Mouse (Mus musculus) myocyte (in vitro differentiated cells): ENCODE measurements around the gene Hdac7. TPM values are rescaled to one million over a fixed set of nuclear protein-coding genes. Genes with fewer than 3 reads are reported as not detected.

Source experiments
- H3K27me3 ChIP-seq: one replicate; pipeline ENCODE4 v1.6.1; 2011; ENCODE audit not compliant: control insufficient read depth, insufficient read depth, insufficient read length
- H3K36me3 ChIP-seq: one replicate; pipeline ENCODE4 v1.6.1; 2011; ENCODE audit not compliant: control insufficient read depth, insufficient read depth
- H3K4me2 ChIP-seq: one replicate; pipeline ENCODE4 v1.6.1; 2011; ENCODE audit warnings: low read depth, control low read depth
- H3K4me3 ChIP-seq: one replicate; pipeline ENCODE4 v1.5.1; 2011; ENCODE audit warnings: mild to moderate bottlenecking, control low read depth, moderate library complexity
- H3K79me2 ChIP-seq: one replicate; pipeline ENCODE4 v1.6.1; 2011; ENCODE audit not compliant: control insufficient read depth, insufficient read depth
- H3ac ChIP-seq: one replicate; pipeline ENCODE4 v1.6.1; 2011; ENCODE audit not compliant: control insufficient read depth, insufficient read length
- CEBPB ChIP-seq: IDR thresholded peaks from 2 replicates; pipeline ENCODE4 v1.6.1; 2011; ENCODE audit warnings: mild to moderate bottlenecking, moderate library complexity; ENCODE audit not compliant: poor library complexity, insufficient read depth, severe bottlenecking
- E2F4 ChIP-seq: IDR thresholded peaks from one replicate; pipeline ENCODE4 v1.6.1; 2011; ENCODE audit warnings: mild to moderate bottlenecking, control low read depth, moderate library complexity; ENCODE audit not compliant: insufficient read depth
- MAX ChIP-seq: IDR thresholded peaks from one replicate; pipeline ENCODE4 v1.6.1; 2011; ENCODE audit warnings: low read depth, mild to moderate bottlenecking, control low read depth
- MYOD1 ChIP-seq, 3 experiments: IDR thresholded peaks; one replicate each; pipeline ENCODE4 v1.6.1; 2011; ENCODE audit warnings: control low read depth in 2 of 3, low read depth in 2 of 3, mild to moderate bottlenecking in 2 of 3, moderate library complexity in 1 of 3; ENCODE audit not compliant: insufficient read length in 2 of 3, control insufficient read depth in 1 of 3
- MYOG ChIP-seq, 3 experiments: IDR thresholded peaks; one replicate each; pipeline ENCODE4 v1.6.1; 2011; ENCODE audit warnings: control low read depth in 2 of 3, low read depth in 2 of 3, mild to moderate bottlenecking in 2 of 3; ENCODE audit not compliant: insufficient read length in 2 of 3, control insufficient read depth in 1 of 3, insufficient read depth in 1 of 3
- POLR2A ChIP-seq: IDR thresholded peaks from one replicate; pipeline ENCODE4 v1.6.1; 2011; ENCODE audit warnings: low read depth, mild to moderate bottlenecking, control low read depth, moderate library complexity; ENCODE audit not compliant: insufficient read length
- POLR2AphosphoS2 ChIP-seq: IDR thresholded peaks from one replicate; pipeline ENCODE4 v1.6.1; 2011; ENCODE audit warnings: low read depth, control low read depth; ENCODE audit not compliant: insufficient read length
- REST ChIP-seq: IDR thresholded peaks from one replicate; pipeline ENCODE4 v1.6.1; 2011; ENCODE audit warnings: mild to moderate bottlenecking, control low read depth, moderate library complexity; ENCODE audit not compliant: insufficient read depth, insufficient read length
- SRF ChIP-seq: IDR thresholded peaks from one replicate; pipeline ENCODE4 v1.6.1; 2011; ENCODE audit warnings: low read depth; ENCODE audit not compliant: control insufficient read depth, insufficient read length
- TCF12 ChIP-seq: IDR thresholded peaks from one replicate; pipeline ENCODE4 v1.6.1; 2011; ENCODE audit warnings: mild to moderate bottlenecking, control low read depth; ENCODE audit not compliant: poor library complexity, insufficient read depth, severe bottlenecking
- TCF3 ChIP-seq: IDR thresholded peaks from one replicate; pipeline ENCODE4 v1.6.1; 2011; ENCODE audit warnings: low read depth, control low read depth; ENCODE audit not compliant: insufficient read length
- USF1 ChIP-seq: IDR thresholded peaks from one replicate; pipeline ENCODE4 v1.6.1; 2011; ENCODE audit warnings: low read depth, mild to moderate bottlenecking, control low read depth, moderate library complexity
- polyA plus RNA-seq: library from polyadenylated mRNA; unstranded; fragments of >200 nt; fragmentation: generic; extraction: Trizol; gene quantifications from one replicate; pipeline ENCODE4 v1.2.1, GENCODE M21; 2012; ENCODE audit warnings: missing spikeins

Hdac7 gene
- polyA plus RNA-seq, 1 experiment: 17.4 TPM

DNA sequence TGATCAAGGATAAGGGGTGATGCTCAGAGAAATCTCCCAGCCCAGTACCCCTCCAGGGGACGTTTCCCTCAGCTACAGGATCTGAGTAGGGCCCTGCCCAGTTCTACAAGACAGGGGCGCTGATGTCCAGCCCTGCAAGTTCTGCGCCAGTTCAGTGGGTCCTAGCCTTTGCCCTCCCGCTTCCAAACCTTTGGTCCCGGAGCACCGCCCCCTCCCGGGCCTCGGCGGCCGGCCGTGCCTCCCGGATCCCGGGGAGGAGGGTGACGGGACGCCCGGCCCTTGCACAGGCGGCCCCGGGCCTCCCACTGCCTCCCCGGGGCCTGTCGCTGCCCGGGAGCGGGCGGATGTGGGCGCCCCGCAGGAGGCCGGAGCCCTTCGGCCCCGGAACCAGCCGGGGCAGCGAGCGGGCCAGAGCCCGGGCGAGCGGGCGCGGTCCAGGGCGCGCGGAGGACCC is 13.5 kb downstream of the Hdac7 start:
- peak overlapping the region; percentile 68 for H3ac ChIP-seq
- peak overlapping the region; percentile 77 for H3K4me2 ChIP-seq
- H3K4me3 ChIP-seq: peak overlapping the region; percentile 51
- peaks cover 33% of the 10 kb centered on the region for H3K79me2 ChIP-seq
- H3K27me3 ChIP-seq: no peaks in the 10 kb centered on the region
- TF ChIP-seq MYOG (IDR thresholded peaks at IDR 0.05; ENCODE audit: control insufficient read depth in 1 of 3, insufficient read depth in 1 of 3, insufficient read length in 2 of 3, low read depth in 2 of 3) (no peak), POLR2A (peak; percentile 30)
- no peaks in the 10 kb centered on the region for H3K36me3 ChIP-seq

DNA sequence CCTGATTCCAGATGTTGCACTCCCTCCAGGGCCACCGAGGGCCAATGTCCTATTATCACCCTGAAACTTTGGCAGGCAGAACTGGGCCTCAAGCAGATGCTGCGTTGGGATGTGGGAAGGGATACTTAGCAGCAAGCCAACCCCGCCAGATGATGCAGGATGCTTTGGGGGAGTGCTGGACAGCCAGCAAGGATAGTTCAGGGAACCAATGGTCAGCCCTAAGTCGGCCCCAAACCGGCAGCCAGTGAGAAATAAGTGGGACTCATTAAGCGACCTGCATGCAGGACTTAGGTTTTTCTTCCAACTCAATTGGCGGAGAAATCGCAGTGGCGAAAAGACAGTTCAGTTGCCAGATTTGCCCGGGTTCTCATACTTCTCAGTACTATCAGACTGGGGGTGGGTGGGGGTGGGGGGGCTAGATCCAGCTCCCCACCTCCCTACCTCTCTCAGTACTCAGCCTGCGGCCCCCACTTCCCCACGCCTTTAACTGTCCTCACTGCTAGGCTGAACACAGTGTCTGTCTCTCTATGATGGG is 14.0 kb downstream of the Hdac7 start:
- peak overlapping the region; percentile 51 for H3K4me3 ChIP-seq
- no peaks in the 10 kb centered on the region for H3K36me3 ChIP-seq
- peak overlapping the region; percentile 68 for H3ac ChIP-seq
- no peaks in the 10 kb centered on the region for H3K27me3 ChIP-seq
- H3K4me2 ChIP-seq: peak overlapping the region; percentile 77
- peaks cover 33% of the 10 kb centered on the region for H3K79me2 ChIP-seq
- TF ChIP-seq MAX (no peak), SRF (no peak), E2F4 (no peak), CEBPB (no peak), TCF3 (no peak), MYOG (IDR thresholded peaks at IDR 0.05; ENCODE audit: control insufficient read depth in 1 of 3, insufficient read depth in 1 of 3, insufficient read length in 2 of 3, low read depth in 2 of 3) (no peak), POLR2A (no peak), USF1 (no peak), POLR2AphosphoS2 (no peak), TCF12 (no peak), MYOD1 (IDR thresholded peaks at IDR 0.05; ENCODE audit: control insufficient read depth in 1 of 3, insufficient read length in 2 of 3, low read depth in 2 of 3) (no peak), REST (no peak)

DNA sequence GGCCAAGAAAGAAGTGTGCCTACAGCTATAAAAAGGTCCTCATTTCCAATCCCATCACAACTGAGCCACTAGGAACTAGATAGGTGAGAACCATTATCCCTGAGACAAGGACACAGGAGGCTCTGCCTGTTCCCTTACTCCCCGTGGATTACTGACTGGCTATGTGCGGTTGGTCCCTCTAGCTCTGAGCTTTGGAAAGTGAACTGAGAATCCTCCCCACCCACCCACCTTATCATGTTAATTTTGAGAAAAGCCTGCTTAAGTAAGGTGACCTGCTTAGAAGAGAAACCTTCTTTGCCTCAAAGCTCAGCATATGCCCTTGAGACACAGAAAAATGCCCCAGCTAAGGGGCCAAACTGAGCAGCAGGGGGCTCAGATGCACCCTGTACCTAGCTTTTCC is 14.9 kb downstream of the Hdac7 start:
- Histone ChIP-seq H3ac (no peak overlapping the region), H3K27me3 (no peaks in the 10 kb centered on the region), H3K4me3 (peak overlapping the region; percentile 51), H3K36me3 (no peaks in the 10 kb centered on the region), H3K4me2 (peak overlapping the region; percentile 77), H3K79me2 (peaks cover 37% of the 10 kb centered on the region)
- TF ChIP-seq SRF: no peak
- TF ChIP-seq CEBPB: no peak
- no peak for TF ChIP-seq TCF12
- TF ChIP-seq MYOG (IDR thresholded peaks at IDR 0.05; ENCODE audit: control insufficient read depth in 1 of 3, insufficient read depth in 1 of 3, insufficient read length in 2 of 3, low read depth in 2 of 3): no peak
- TF ChIP-seq REST: no peak
- TF ChIP-seq POLR2A: no peak
- TF ChIP-seq POLR2AphosphoS2: no peak
- TF ChIP-seq E2F4: no peak
- TF ChIP-seq TCF3: no peak
- TF ChIP-seq MYOD1 (IDR thresholded peaks at IDR 0.05; ENCODE audit: control insufficient read depth in 1 of 3, insufficient read length in 2 of 3, low read depth in 2 of 3): no peak
- TF ChIP-seq MAX: no peak
- TF ChIP-seq USF1: no peak

DNA sequence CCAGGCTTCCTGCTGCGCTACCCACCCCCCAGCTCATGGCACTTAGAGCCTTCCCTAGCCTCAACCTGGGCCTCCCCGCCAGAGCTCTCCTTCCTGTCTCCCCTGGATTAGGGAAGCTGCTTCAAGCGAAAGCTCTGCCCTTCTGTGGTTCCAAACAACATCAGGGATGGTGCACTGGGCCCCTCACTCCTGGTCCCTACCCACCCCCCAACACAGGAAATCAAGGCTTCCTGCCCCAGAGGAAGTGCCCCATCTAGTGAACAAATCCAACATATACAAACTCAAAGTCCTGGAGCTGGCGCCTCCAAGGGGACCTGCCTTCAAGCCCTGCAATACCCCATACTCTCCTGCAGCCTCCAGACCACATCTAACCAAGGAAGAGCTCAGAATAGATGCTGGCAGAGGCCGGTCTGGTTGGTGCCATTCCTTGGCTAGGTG is 15.4 kb downstream of the Hdac7 start:
- H3K4me3 ChIP-seq: no peak overlapping the region

DNA sequence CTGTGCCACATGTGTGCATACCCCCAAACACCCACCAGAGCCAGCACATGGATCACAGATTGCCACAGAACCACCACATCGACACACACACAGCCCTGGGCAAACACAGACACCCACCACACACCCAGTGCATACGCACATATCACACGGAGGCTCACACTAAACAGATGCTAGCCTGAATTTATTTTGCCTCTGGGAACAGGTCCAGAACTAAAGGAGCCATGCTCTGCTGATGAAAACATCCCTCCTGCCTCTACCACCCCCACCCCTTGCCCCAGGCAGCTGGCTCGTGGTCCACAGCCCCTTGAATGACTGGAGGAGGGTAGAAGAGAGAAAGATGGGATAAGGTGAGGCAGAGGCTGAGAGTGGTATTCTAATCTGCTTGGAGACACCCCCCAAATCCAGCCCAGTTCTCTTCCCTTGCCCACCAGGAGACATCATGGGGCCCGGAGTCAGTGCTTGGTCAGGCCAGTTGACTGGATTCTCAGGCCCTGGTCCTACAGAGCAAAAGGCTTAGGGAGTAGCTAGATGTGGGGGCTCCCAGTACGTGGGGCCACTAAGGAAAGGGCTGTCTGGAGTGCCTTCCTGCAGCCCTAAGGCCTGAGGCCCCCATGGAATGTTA is 16.0 kb downstream of the Hdac7 start:
- Histone ChIP-seq H3K4me2 (no peak overlapping the region), H3K79me2 (peaks cover 48% of the 10 kb centered on the region), H3K4me3 (no peak overlapping the region), H3K27me3 (no peaks in the 10 kb centered on the region), H3K36me3 (no peaks in the 10 kb centered on the region), H3ac (no peak overlapping the region)
- TF ChIP-seq E2F4 (no peak), POLR2A (no peak), MYOD1 (IDR thresholded peaks at IDR 0.05; ENCODE audit: control insufficient read depth in 1 of 3, insufficient read length in 2 of 3, low read depth in 2 of 3) (no peak), USF1 (no peak), POLR2AphosphoS2 (no peak), MYOG (IDR thresholded peaks at IDR 0.05; ENCODE audit: control insufficient read depth in 1 of 3, insufficient read depth in 1 of 3, insufficient read length in 2 of 3, low read depth in 2 of 3) (no peak), CEBPB (no peak), TCF3 (no peak), REST (no peak), TCF12 (no peak), SRF (no peak), MAX (no peak)

More for the DNA sequence above, 15.4 kb downstream of the Hdac7 start:
- no peaks in the 10 kb centered on the region for H3K36me3 ChIP-seq
- no peak overlapping the region for H3K4me2 ChIP-seq
- H3K27me3 ChIP-seq: no peaks in the 10 kb centered on the region
- peaks cover 42% of the 10 kb centered on the region for H3K79me2 ChIP-seq
- TF ChIP-seq E2F4 (no peak), REST (no peak), MAX (no peak), USF1 (no peak), POLR2A (no peak), POLR2AphosphoS2 (no peak), TCF3 (no peak), TCF12 (no peak), MYOD1 (IDR thresholded peaks at IDR 0.05; ENCODE audit: control insufficient read depth in 1 of 3, insufficient read length in 2 of 3, low read depth in 2 of 3) (no peak), MYOG (IDR thresholded peaks at IDR 0.05; ENCODE audit: control insufficient read depth in 1 of 3, insufficient read depth in 1 of 3, insufficient read length in 2 of 3, low read depth in 2 of 3) (no peak), SRF (no peak), CEBPB (no peak)
- no peak overlapping the region for H3ac ChIP-seq
